Mouse (Mus musculus) embryonic fibroblast, embryonic 13.5 days (primary cell): ENCODE results near the gene Copb1.

Experiments
- CTCF ChIP-seq: IDR thresholded peaks from 2 replicates; pipeline ENCODE4 v1.5.1; 2011; ENCODE audit warnings: mild to moderate bottlenecking, control low read depth, low read length, moderate library complexity, borderline replicate concordance; ENCODE audit not compliant: insufficient read depth
- POLR2A ChIP-seq: IDR thresholded peaks from 2 replicates; pipeline ENCODE4 v1.6.1; 2011; ENCODE audit warnings: low read depth, mild to moderate bottlenecking, control low read depth, low read length, moderate library complexity

DNA sequence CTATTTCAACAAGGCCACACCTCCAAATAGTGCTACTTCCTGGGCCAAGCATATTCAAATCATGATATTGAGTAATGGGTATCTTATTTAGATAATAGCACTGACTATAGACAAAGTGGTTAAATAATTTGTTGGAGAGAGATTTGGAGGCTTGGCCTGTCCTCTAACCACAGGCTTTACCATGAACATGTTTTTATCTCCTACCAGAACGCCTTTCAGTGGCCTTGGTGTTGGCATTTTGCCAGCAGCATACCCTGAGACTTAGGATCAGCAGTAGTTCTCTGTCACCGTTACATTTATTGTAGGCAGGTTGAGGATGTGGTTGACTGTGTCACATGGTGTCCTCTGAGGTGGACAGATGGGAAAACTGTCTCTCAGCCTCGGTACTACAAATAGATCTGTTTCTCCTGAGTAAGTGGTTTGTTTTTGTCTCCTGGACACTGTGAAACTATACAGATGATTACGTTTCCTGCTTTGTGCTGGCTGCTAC, 46.8 kb upstream of the Copb1 start:
- TF ChIP-seq CTCF (no peak), POLR2A (no peak)
